Mouse (Mus musculus) ES-E14 (cell line): Measurements from ENCODE around the gene Plpp7. TPM values are rescaled to one million over a fixed set of nuclear protein-coding genes. Genes with fewer than 3 reads are reported as not detected.

Experiments used
- DNase-seq: peaks from one replicate; pipeline ENCODE4 v3.0.0-alpha.2; 2013; ENCODE audit warnings: low read depth, low spot score
- H3K27ac ChIP-seq: 2 replicates; pipeline ENCODE4 v1.5.1; 2012; ENCODE audit warnings: low read depth, mild to moderate bottlenecking, low read length, moderate library complexity, mixed read lengths; ENCODE audit not compliant: poor library complexity, insufficient read depth, severe bottlenecking
- H3K36me3 ChIP-seq: 2 replicates; pipeline ENCODE4 v1.6.1; 2012; ENCODE audit warnings: mild to moderate bottlenecking, low read length, moderate library complexity, mixed read lengths; ENCODE audit not compliant: control insufficient read depth, poor library complexity, insufficient read depth, severe bottlenecking
- H3K4me1 ChIP-seq, 2 experiments: fragments of 150-350 bp in 1 of 2; sonication (generic) in 1 of 2; 2 replicates each; pipeline ENCODE4 v1.6.1; 2012; ENCODE audit warnings: low read length in 2 of 2, mild to moderate bottlenecking in 1 of 2, mixed read lengths in 1 of 2; ENCODE audit not compliant: control insufficient read depth in 2 of 2, insufficient read depth in 2 of 2, poor library complexity in 1 of 2
- H3K4me3 ChIP-seq, 2 experiments: fragments of 150-350 bp in 1 of 2; sonication (generic) in 1 of 2; 2 replicates each; pipeline ENCODE4 v1.5.1; 2012; ENCODE audit warnings: low read length in 2 of 2, low read depth in 1 of 2, mild to moderate bottlenecking in 1 of 2, mixed read lengths in 1 of 2; ENCODE audit not compliant: insufficient read depth in 1 of 2, poor library complexity in 1 of 2, severe bottlenecking in 1 of 2
- H3K9ac ChIP-seq: 2 replicates; pipeline ENCODE4 v1.6.1; 2012; ENCODE audit warnings: low read depth, mild to moderate bottlenecking, low read length, mixed read lengths; ENCODE audit not compliant: poor library complexity, insufficient read depth, severe bottlenecking
- H3K9me3 ChIP-seq: fragments of 150-350 bp; sonication (generic); 2 replicates; pipeline ENCODE4 v1.6.1; 2012; ENCODE audit warnings: low read depth, mild to moderate bottlenecking, low read length; ENCODE audit not compliant: control insufficient read depth, insufficient read depth
- CHD2 ChIP-seq: IDR thresholded peaks from 2 replicates; pipeline ENCODE4 v1.6.1; 2014; ENCODE audit warnings: mild to moderate bottlenecking, low read depth, low read length, inconsistent platforms
- HCFC1 ChIP-seq: IDR thresholded peaks from 2 replicates; pipeline ENCODE4 v1.6.1; 2012; ENCODE audit warnings: low read length, inconsistent platforms, borderline replicate concordance; ENCODE audit not compliant: insufficient read depth
- MAFK ChIP-seq: IDR thresholded peaks from 2 replicates; pipeline ENCODE4 v1.6.1; 2014; ENCODE audit warnings: mild to moderate bottlenecking, low read depth, low read length, inconsistent platforms; ENCODE audit not compliant: insufficient read depth
- ZC3H11A ChIP-seq: IDR thresholded peaks from 2 replicates; pipeline ENCODE4 v1.6.1; 2012; ENCODE audit warnings: low read depth, mild to moderate bottlenecking, inconsistent platforms, low read length, borderline replicate concordance
- ZNF384 ChIP-seq: IDR thresholded peaks from 2 replicates; pipeline ENCODE4 v1.6.1; 2012; ENCODE audit warnings: low read depth, low read length, inconsistent platforms
- in situ Hi-C, 2 experiments: fragments of 600-800 bp; cut with MboI; formaldehyde crosslinking; loops; one replicate each; pipeline ENCODE4 v1.15.1; 2025; ENCODE audit warnings: low sequenced_read_pairs in 2 of 2, inconsistent platforms in 1 of 2; ENCODE audit not compliant: unreplicated experiment in 2 of 2
- total RNA-seq: library from RNA; depleted of rRNA; stranded (reverse); fragments of 300-350 nt; gene quantifications from 2 replicates; pipeline ENCODE4 v1.2.3, GENCODE M21; 2012; rRNA removed

The Plpp7 gene
- total RNA-seq, result 1.4 and 4.3 TPM in 2 replicates

DNA sequence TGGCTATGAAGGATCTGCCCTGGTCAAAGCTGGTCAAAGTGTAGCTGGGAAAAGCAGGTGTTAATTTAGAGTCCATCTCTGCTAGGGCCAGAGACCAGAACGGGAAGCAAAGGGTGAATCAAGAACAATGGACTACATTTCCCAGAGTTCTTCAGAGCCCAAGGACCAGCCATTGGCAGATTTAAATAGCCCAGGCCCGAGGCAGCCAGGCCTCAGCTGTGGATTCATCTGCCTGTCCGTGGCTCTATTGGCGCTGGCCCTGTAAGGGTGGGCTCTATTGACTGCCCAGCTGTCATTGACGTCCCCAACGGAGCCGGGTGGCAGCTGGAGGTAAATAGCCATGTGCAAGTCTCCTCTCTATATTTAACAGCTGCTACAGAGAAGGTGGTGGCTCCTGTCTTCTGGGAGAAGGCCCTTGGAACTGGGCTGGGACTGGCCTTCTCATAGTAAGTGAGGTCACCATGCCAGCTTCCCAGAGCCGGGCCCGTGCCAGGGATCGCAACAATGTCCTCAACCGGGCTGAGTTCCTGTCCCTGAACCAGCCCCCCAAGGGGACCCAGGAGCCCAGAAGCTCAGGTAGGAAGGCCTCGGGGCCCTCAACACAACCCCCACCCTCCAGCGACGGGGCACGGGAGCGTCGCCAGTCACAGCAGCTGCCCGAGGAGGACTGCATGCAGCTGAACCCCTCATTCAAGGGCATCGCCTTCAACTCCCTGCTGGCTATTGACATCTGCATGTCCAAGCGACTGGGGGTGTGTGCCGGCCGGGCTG, at the start of gene Plpp7:
Gene Plpp7, plus strand, starts transcription at position 178 of the 771 bp plus-strand sequence.
- Histone ChIP-seq H3K9ac (peak within 1 kb of the TSS; percentile 23; the same call in 1 of the 2 replicates), H3K27ac (no peak within 1 kb of the TSS)

DNA sequence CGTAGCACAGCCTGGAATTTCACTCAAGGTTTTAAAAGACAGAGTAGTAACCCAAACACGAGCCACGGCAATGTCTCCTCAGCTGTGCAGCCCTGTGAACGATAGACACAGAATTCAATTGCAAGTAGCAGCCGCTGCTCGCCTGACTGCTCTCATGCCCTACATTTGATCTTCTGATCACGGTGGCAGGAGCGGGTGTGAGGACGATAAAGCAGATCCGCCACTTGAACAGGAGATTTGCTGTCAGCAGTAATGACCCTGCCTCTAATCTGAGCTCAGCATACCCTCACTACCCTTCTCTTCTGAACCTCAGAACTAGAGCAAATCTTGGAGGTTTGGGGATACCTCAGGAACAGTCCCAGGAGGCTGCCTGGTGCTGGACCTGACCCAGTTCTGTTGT, 49.3 kb upstream of the Plpp7 start:
- no peaks in the 10 kb centered on the region for H3K4me1 ChIP-seq
- no peak overlapping the region for H3K9ac ChIP-seq
- H3K36me3 ChIP-seq, result peaks cover 41% of the 10 kb centered on the region
- TF ChIP-seq ZNF384 (no peak), HCFC1 (no peak), CHD2 (no peak), ZC3H11A (no peak), MAFK (no peak)
- H3K27ac ChIP-seq, result no peak overlapping the region
- no peaks in the 10 kb centered on the region for H3K9me3 ChIP-seq
- DNase-seq, result no peak
- in situ Hi-C loops, result no loop called here
- H3K4me3 ChIP-seq, result no peak overlapping the region

More for the DNA sequence above, at the start of gene Plpp7:
- no peaks in the 10 kb centered on the region for H3K9me3 ChIP-seq
- H3K4me1 ChIP-seq, result peaks cover 2 to 5% of the 10 kb centered on the region in 2 experiments; a peak in 1 of 4 replicates
- in situ Hi-C loops, result no loop called here
- no peaks in the 10 kb centered on the region for H3K36me3 ChIP-seq
- no peak for DNase-seq
- TF ChIP-seq HCFC1, result peak; percentile 90
- no peak for TF ChIP-seq MAFK
- peak within 1 kb of the TSS; percentile 40 to 65 for H3K4me3 ChIP-seq

DNA sequence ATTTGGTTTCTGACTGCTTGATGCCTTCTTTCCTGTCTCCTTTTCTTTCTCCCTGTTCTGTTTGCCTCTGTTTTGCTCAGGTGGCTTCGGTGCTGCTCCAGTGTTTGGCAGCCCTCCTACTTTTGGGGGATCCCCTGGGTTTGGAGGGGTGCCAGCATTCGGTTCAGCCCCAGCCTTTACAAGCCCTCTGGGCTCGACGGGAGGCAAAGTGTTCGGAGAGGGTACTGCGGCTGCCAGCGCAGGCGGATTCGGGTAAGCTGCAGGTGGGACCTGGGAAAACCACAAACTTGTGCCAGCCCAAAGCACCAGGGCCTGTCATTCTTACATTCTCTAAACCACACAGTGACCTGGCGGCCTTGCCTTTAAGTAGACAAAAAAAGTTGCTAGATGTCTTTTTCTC, 48.0 kb upstream of the Plpp7 start:
- Histone ChIP-seq H3K9ac (no peak overlapping the region), H3K27ac (no peak overlapping the region), H3K36me3 (peaks cover 45% of the 10 kb centered on the region), H3K9me3 (no peaks in the 10 kb centered on the region), H3K4me1 (no peaks in the 10 kb centered on the region), H3K4me3 (no peak overlapping the region)
- no peak for DNase-seq
- in situ Hi-C loops, result no loop called here
- no peak for TF ChIP-seq HCFC1
- no peak for TF ChIP-seq CHD2
- TF ChIP-seq MAFK, result no peak
- TF ChIP-seq ZC3H11A, result no peak
- no peak for TF ChIP-seq ZNF384

DNA sequence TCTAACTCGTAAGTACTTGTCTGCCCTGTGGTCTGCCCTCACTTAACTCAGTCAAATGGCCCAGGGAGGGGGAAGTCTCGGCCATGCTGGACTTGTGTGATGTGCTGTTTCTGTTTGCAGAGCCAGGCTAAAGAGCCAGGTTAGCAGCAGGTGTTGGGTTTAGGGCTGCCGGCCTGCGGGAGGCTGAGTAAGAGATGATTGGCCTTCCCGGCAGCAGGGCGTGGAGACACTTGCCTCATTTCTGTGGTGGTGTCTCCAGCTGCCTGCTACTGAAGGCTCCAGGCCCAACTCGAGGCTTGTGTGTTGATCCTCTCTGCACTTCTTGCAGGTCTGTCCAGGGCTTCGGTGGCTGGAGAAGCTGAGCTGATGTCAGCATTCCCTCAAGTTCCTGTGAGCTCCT, 43.5 kb upstream of the Plpp7 start:
- no peaks in the 10 kb centered on the region for H3K9me3 ChIP-seq
- no peak overlapping the region for H3K27ac ChIP-seq
- DNase-seq, result no peak
- H3K36me3 ChIP-seq, result peaks cover 34% of the 10 kb centered on the region
- in situ Hi-C loops, result no loop called here
- TF ChIP-seq HCFC1, result no peak
- no peak for TF ChIP-seq ZC3H11A
- no peak overlapping the region for H3K4me3 ChIP-seq
- no peaks in the 10 kb centered on the region for H3K4me1 ChIP-seq
- H3K9ac ChIP-seq, result no peak overlapping the region

DNA sequence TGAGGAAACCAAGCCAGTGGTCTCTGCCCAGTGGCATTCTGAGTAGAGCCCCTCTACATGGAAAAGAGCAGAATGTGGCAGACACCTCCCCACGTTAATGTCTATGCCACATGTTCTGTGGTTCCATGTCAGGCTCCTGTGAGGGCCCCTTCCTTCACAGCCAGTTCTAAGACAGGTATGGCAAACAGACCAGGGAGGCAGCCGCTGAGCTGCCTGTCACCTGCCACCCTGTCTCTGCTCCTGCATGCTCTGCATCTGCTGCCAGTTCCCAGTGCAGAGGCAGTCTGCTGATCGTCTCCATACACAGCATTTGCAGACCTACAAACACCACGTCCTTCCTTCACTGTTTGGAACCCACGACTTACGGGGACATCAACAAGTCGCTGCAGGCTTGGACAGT, 42.9 kb upstream of the Plpp7 start:
- in situ Hi-C loops, result no loop called here
- no peak overlapping the region for H3K9ac ChIP-seq
- DNase-seq, result no peak
- H3K36me3 ChIP-seq, result peaks cover 29% of the 10 kb centered on the region
- no peaks in the 10 kb centered on the region for H3K4me1 ChIP-seq
- H3K4me3 ChIP-seq, result no peak overlapping the region
- TF ChIP-seq HCFC1 (no peak), ZC3H11A (no peak), MAFK (no peak), CHD2 (no peak)
- H3K9me3 ChIP-seq, result no peaks in the 10 kb centered on the region
- H3K27ac ChIP-seq, result no peak overlapping the region
